30 mouse cellular contexts compared by ENCODE assay signal in genomic region chr9:61302724-61303123, GRCm38 (mm10).
DNase-seq lines count a peak whose midpoint lies in the region; ATAC-seq and TF ChIP-seq lines count a peak whose summit lies in the region.
"Had no signal": no experiment of that assay in that cellular context is flagged by ENCODE, and none has a peak within 500 bp of the region (broad histone marks: within the 10 kb centered on the region; RNA-seq: fewer than 3 reads in every experiment).

No protein-coding gene starts in this region.

- no peak for ATAC-seq in hindbrain, embryonic 11.5 days (ENCODE audit: low FRiP score)
- ATAC-seq: forebrain, embryonic 15.5 days; hindbrain, embryonic 16.5 days; intestine, embryonic 16.5 days had no signal

- no peak overlapping the region for H3K4me2 ChIP-seq in hindbrain, embryonic 11.5 days (replicated peaks; ENCODE audit: low read depth, low read length)
- H3K4me2 ChIP-seq: embryonic facial prominence, embryonic 13.5 days; forebrain, embryonic 12.5 days; forebrain, embryonic 15.5 days; heart, embryonic 12.5 days; heart, embryonic 15.5 days; hindbrain, embryonic 13.5 days had no signal

- no peak for TF ChIP-seq CTCF in C2C12 (IDR thresholded peaks at IDR 0.05; ENCODE audit: control insufficient read depth, insufficient read depth, insufficient read length)

- H3ac ChIP-seq in C2C12 (ENCODE audit: control insufficient read depth, insufficient read length, low read depth) = no peak overlapping the region

- H3K9me3 ChIP-seq in hindbrain, embryonic 10.5 days = no peaks in the 10 kb centered on the region
- no peaks in the 10 kb centered on the region for H3K9me3 ChIP-seq in hindbrain, embryonic 11.5 days (ENCODE audit: control insufficient read depth, low read length)
- H3K9me3 ChIP-seq: embryonic facial prominence, embryonic 10.5 days; embryonic facial prominence, embryonic 13.5 days; forebrain, embryonic 12.5 days; forebrain, embryonic 15.5 days; G1E; heart, embryonic 12.5 days; heart, embryonic 15.5 days; hindbrain, embryonic 13.5 days had no signal

- WGBS in hindbrain, embryonic 10.5 days = 14% methylated on average over 5 of the region's 5 CpGs
- WGBS in hindbrain, embryonic 11.5 days = 13% methylated on average over 5 of the region's 5 CpGs

- H3K27me3 ChIP-seq in hindbrain, embryonic 10.5 days (ENCODE audit: insufficient read depth, poor library complexity, severe bottlenecking) = peaks cover 41% of the 10 kb centered on the region
- H3K27me3 ChIP-seq in hindbrain, embryonic 11.5 days (ENCODE audit: control insufficient read depth, insufficient read depth, low read length) = no peaks in the 10 kb centered on the region
- no peaks in the 10 kb centered on the region for H3K27me3 ChIP-seq in C2C12 (ENCODE audit: control insufficient read depth, insufficient read depth, insufficient read length)
- H3K27me3 ChIP-seq: forebrain, embryonic 15.5 days had no signal

- no peak overlapping the region for H3K9ac ChIP-seq in hindbrain, embryonic 11.5 days (ENCODE audit: low read depth, low read length)
- H3K9ac ChIP-seq: embryonic facial prominence, embryonic 13.5 days; forebrain, embryonic 12.5 days; forebrain, embryonic 15.5 days; heart, embryonic 12.5 days; heart, embryonic 15.5 days; hindbrain, embryonic 13.5 days had no signal

- H3K36me3 ChIP-seq in hindbrain, embryonic 10.5 days = no peaks in the 10 kb centered on the region
- H3K36me3 ChIP-seq in hindbrain, embryonic 11.5 days (ENCODE audit: control insufficient read depth, insufficient read depth, low read length) = no peaks in the 10 kb centered on the region
- no peaks in the 10 kb centered on the region for H3K36me3 ChIP-seq in C2C12 (ENCODE audit: control insufficient read depth, insufficient read depth)
- H3K36me3 ChIP-seq: embryonic facial prominence, embryonic 10.5 days; embryonic facial prominence, embryonic 13.5 days; forebrain, embryonic 12.5 days; forebrain, embryonic 15.5 days; G1E; heart, embryonic 12.5 days; heart, embryonic 15.5 days; hindbrain, embryonic 13.5 days had no signal

- H3K27ac ChIP-seq in hindbrain, embryonic 10.5 days = peak overlapping the region; percentile 51
- H3K27ac ChIP-seq in hindbrain, embryonic 11.5 days (ENCODE audit: low read depth, low read length) = no peak overlapping the region
- H3K27ac ChIP-seq: embryonic facial prominence, embryonic 10.5 days; embryonic facial prominence, embryonic 13.5 days; forebrain, embryonic 12.5 days; forebrain, embryonic 15.5 days; heart, embryonic 15.5 days; hindbrain, embryonic 13.5 days had no signal

- H3K4me1 ChIP-seq in hindbrain, embryonic 10.5 days (replicated peaks) = peaks cover 24% of the 10 kb centered on the region
- H3K4me1 ChIP-seq in hindbrain, embryonic 11.5 days (replicated peaks; ENCODE audit: control insufficient read depth, insufficient read depth, low read length) = 0 out of 2 replicates have a peak, but pooled peaks cover 2% of the 10 kb centered on the region
- H3K4me1 ChIP-seq: forebrain, embryonic 15.5 days; heart, embryonic 12.5 days; heart, embryonic 15.5 days had no signal

- no peak for DNase-seq in hindbrain, embryonic 10.5 days (ENCODE audit: low spot score)
- no peak for DNase-seq in hindbrain, embryonic 11.5 days (ENCODE audit: low spot score)
- DNase-seq in ES-CJ7 (ENCODE audit: low read depth, low spot score) (peak; percentile 69), ZHBTc4 (ENCODE audit: low read depth, low spot score) (peak; percentile 64)
- no peak for DNase-seq in retina, postnatal 1 day
- DNase-seq in kidney, postnatal 36 days = no peak
- DNase-seq in heart, postnatal 4 days = no peak
- DNase-seq: adrenal gland, adult 2 months; adrenal gland, postnatal 14 days; cerebellum, adult 11-12 months; cerebellum, adult 8-10 months; cerebellum, postnatal 10 days; cerebellum, postnatal 36 days; embryo, embryonic 11 days; gastrocnemius, postnatal 25 days; heart, adult 18-20 months; heart, postnatal 10 days; heart, postnatal 36 days had no signal

- H3K4me3 ChIP-seq in hindbrain, embryonic 10.5 days = no peak overlapping the region
- no peak overlapping the region for H3K4me3 ChIP-seq in hindbrain, embryonic 11.5 days (ENCODE audit: low read depth, low read length)
- no peak overlapping the region for H3K4me3 ChIP-seq in C2C12 (ENCODE audit: insufficient read depth, poor library complexity, severe bottlenecking)
- H3K4me3 ChIP-seq: embryonic facial prominence, embryonic 10.5 days; embryonic facial prominence, embryonic 13.5 days; erythroblast, embryonic 14.5 days; forebrain, embryonic 12.5 days; forebrain, embryonic 15.5 days; heart, embryonic 12.5 days; heart, embryonic 15.5 days; hindbrain, embryonic 13.5 days had no signal

- no peaks in the 10 kb centered on the region for H3K79me3 ChIP-seq in C2C12 (ENCODE audit: low read depth)

- no peaks in the 10 kb centered on the region for H3K79me2 ChIP-seq in C2C12 (ENCODE audit: control insufficient read depth, insufficient read depth)

TF ChIP-seq in C2C12, 6 proteins besides CTCF, POLR2A, EP300 and RAD21:
- no peak for TF ChIP-seq MAX (IDR thresholded peaks at IDR 0.05)
- peak; percentile 13 for TF ChIP-seq USF1 (IDR thresholded peaks at IDR 0.05; ENCODE audit: low read depth)

Comparison
In these comparisons a context has a peak if more than half of its experiments do, and no peak if none do; other contexts are left out.
1. DNase-seq: peak in ES-CJ7 (single experiment) and ZHBTc4 (single experiment); none in hindbrain, embryonic 10.5 days (single experiment), hindbrain, embryonic 11.5 days (single experiment), retina, postnatal 1 day (single experiment), kidney, postnatal 36 days (0 of 2) and heart, postnatal 4 days (single experiment).